Mouse (Mus musculus): Measurements from ENCODE around the gene Wdr64. TPM values are rescaled to one million over a fixed set of nuclear protein-coding genes. Genes with fewer than 3 reads are reported as not detected.

The Wdr64 gene
- not detected in 2 replicates for polyA plus RNA-seq (2015; fragmentation: Nextera tagmentation; extraction: Ambion mirVana)

- Histone ChIP-seq H3K4me3 (replicated peaks; ENCODE audit: low read depth, low read length) (no peak within 1 kb of the TSS), H3K4me2 (ENCODE audit: low read length) (no peak within 1 kb of the TSS), H3K27me3 (ENCODE audit: insufficient read depth, low read length) (no peaks in the 10 kb centered on the region), H3K27ac (no peak within 1 kb of the TSS), H3K9me3 (replicated peaks; ENCODE audit: low read length) (no peaks in the 10 kb centered on the region), H3K36me3 (ENCODE audit: insufficient read depth, low read length) (no peaks in the 10 kb centered on the region), H3K9ac (ENCODE audit: low read depth, low read length) (no peak within 1 kb of the TSS), H3K4me1 (replicated peaks; ENCODE audit: insufficient read depth, low read length) (no peaks in the 10 kb centered on the region)
- TF ChIP-seq CTCF (IDR thresholded peaks at IDR 0.05; ENCODE audit: low read depth), result no peak
- WGBS, result 93% methylated on average over 1 of the region's 1 CpGs
- ATAC-seq (replicated peaks; ENCODE audit: low FRiP score, low read depth), result no peak
- no peak for DNase-seq (ENCODE audit: low spot score)
Observed at GRCm38 (mm10) chr1:175698293-175698692, at the start of gene Wdr64. TSS of gene Wdr64 (plus strand) at chr1:175698593.

- H3K9ac ChIP-seq (ENCODE audit: low read depth, low read length), result no peak overlapping the region
- H3K9me3 ChIP-seq (replicated peaks; ENCODE audit: low read length), result no peaks in the 10 kb centered on the region
- no peak overlapping the region for H3K4me2 ChIP-seq (ENCODE audit: low read length)
- no peaks in the 10 kb centered on the region for H3K27me3 ChIP-seq (ENCODE audit: insufficient read depth, low read length)
- H3K36me3 ChIP-seq (ENCODE audit: insufficient read depth, low read length), result no peaks in the 10 kb centered on the region
- H3K27ac ChIP-seq, result no peak overlapping the region
- DNase-seq (ENCODE audit: low spot score), result no peak
- no peaks in the 10 kb centered on the region for H3K4me1 ChIP-seq (replicated peaks; ENCODE audit: insufficient read depth, low read length)
- ATAC-seq (replicated peaks; ENCODE audit: low FRiP score, low read depth), result no peak
- no peak overlapping the region for H3K4me3 ChIP-seq (replicated peaks; ENCODE audit: low read depth, low read length)
- TF ChIP-seq CTCF (IDR thresholded peaks at IDR 0.05; ENCODE audit: low read depth), result no peak
- 92% methylated on average over 4 of the region's 4 CpGs for WGBS
Observed at GRCm38 (mm10) chr1:175648615-175649014, 49.8 kb upstream of the Wdr64 start.

DNA sequence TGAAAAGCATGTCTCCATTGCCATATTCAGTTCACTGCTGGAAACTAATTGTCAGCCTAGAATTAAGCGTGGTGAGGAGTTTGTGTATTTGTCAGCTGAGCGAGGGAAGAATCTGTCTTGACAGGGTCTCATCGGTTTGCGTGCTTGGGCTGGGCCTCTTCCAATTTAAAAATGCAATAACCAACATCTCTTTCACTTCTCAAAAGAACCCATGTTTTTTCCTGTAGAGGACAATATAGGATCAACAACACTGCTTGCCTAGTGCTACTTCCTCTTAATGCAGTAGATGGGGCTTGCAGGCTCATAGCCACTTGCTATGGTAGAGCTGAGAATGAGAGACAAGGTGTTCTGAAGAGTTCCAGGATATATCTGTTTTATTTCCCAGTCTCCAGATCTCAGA lies 38.5 kb upstream of the Wdr64 start:
- Histone ChIP-seq H3K27ac (no peak overlapping the region), H3K36me3 (ENCODE audit: insufficient read depth, low read length) (no peaks in the 10 kb centered on the region), H3K9ac (ENCODE audit: low read depth, low read length) (no peak overlapping the region), H3K4me2 (ENCODE audit: low read length) (no peak overlapping the region), H3K4me3 (replicated peaks; ENCODE audit: low read depth, low read length) (no peak overlapping the region), H3K9me3 (replicated peaks; ENCODE audit: low read length) (no peaks in the 10 kb centered on the region), H3K27me3 (ENCODE audit: insufficient read depth, low read length) (no peaks in the 10 kb centered on the region), H3K4me1 (replicated peaks; ENCODE audit: insufficient read depth, low read length) (no peaks in the 10 kb centered on the region)
- 91% methylated on average over 4 of the region's 4 CpGs for WGBS
- no peak for TF ChIP-seq CTCF (IDR thresholded peaks at IDR 0.05; ENCODE audit: low read depth)
- DNase-seq (ENCODE audit: low spot score) (no peak), ATAC-seq (replicated peaks; ENCODE audit: low FRiP score, low read depth) (no peak)

GRCm38 (mm10) chr1:175668666-175669405 lies 29.6 kb upstream of the Wdr64 start:
- H3K36me3 ChIP-seq (ENCODE audit: insufficient read depth, low read length), result no peaks in the 10 kb centered on the region
- no peak overlapping the region for H3K4me3 ChIP-seq (replicated peaks; ENCODE audit: low read depth, low read length)
- ATAC-seq (replicated peaks; ENCODE audit: low FRiP score, low read depth) (0 out of 2 replicates have a peak, but pooled peaks have one; percentile 65), DNase-seq (ENCODE audit: low spot score) (peak; percentile 54)
- no peaks in the 10 kb centered on the region for H3K27me3 ChIP-seq (ENCODE audit: insufficient read depth, low read length)
- no peaks in the 10 kb centered on the region for H3K4me1 ChIP-seq (replicated peaks; ENCODE audit: insufficient read depth, low read length)
- H3K9me3 ChIP-seq (replicated peaks; ENCODE audit: low read length), result no peaks in the 10 kb centered on the region
- peak; percentile 79 for TF ChIP-seq CTCF (IDR thresholded peaks at IDR 0.05; ENCODE audit: low read depth)
- H3K9ac ChIP-seq (ENCODE audit: low read depth, low read length), result no peak overlapping the region
- no peak overlapping the region for H3K27ac ChIP-seq
- H3K4me2 ChIP-seq (ENCODE audit: low read length), result no peak overlapping the region
- WGBS, result 70% methylated on average over 5 of the region's 5 CpGs

DNA sequence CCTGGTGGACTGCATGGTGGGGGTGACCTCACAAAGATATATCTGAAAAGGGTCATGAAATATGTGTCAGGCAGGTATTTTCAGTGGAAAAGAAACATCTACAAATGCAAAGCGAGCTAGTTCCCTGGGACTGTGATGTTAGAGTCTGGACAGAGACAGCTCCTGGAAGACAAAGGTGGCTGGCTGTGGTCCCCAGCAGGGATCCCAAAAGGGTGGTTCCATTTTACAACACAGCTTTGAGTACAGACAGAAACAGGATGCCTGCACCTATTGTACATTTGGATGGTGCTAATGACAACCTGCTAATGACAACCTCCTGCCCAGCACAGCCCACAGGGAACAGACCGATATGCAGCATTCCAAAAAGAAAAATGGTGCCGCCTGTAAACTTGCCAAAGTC lies 28.9 kb upstream of the Wdr64 start:
- 94% methylated on average over 3 of the region's 3 CpGs for WGBS
- no peaks in the 10 kb centered on the region for H3K9me3 ChIP-seq (replicated peaks; ENCODE audit: low read length)

GRCm38 (mm10) chr1:175670042-175670441 lies 28.4 kb upstream of the Wdr64 start:
- H3K27me3 ChIP-seq (ENCODE audit: insufficient read depth, low read length), result no peaks in the 10 kb centered on the region
- no peak for TF ChIP-seq CTCF (IDR thresholded peaks at IDR 0.05; ENCODE audit: low read depth)

More for the DNA sequence above, 28.9 kb upstream of the Wdr64 start:
- no peak for ATAC-seq (replicated peaks; ENCODE audit: low FRiP score, low read depth)
- Histone ChIP-seq H3K4me3 (replicated peaks; ENCODE audit: low read depth, low read length) (no peak overlapping the region), H3K4me2 (ENCODE audit: low read length) (no peak overlapping the region), H3K36me3 (ENCODE audit: insufficient read depth, low read length) (no peaks in the 10 kb centered on the region), H3K27ac (no peak overlapping the region), H3K4me1 (replicated peaks; ENCODE audit: insufficient read depth, low read length) (no peaks in the 10 kb centered on the region), H3K27me3 (ENCODE audit: insufficient read depth, low read length) (no peaks in the 10 kb centered on the region), H3K9ac (ENCODE audit: low read depth, low read length) (no peak overlapping the region)
- no peak for TF ChIP-seq CTCF (IDR thresholded peaks at IDR 0.05; ENCODE audit: low read depth)
- no peak for DNase-seq (ENCODE audit: low spot score)

More at GRCm38 (mm10) chr1:175670042-175670441, 28.4 kb upstream of the Wdr64 start:
- H3K36me3 ChIP-seq (ENCODE audit: insufficient read depth, low read length), result no peaks in the 10 kb centered on the region
- no peak overlapping the region for H3K4me3 ChIP-seq (replicated peaks; ENCODE audit: low read depth, low read length)
- no peaks in the 10 kb centered on the region for H3K4me1 ChIP-seq (replicated peaks; ENCODE audit: insufficient read depth, low read length)
- H3K4me2 ChIP-seq (ENCODE audit: low read length), result no peak overlapping the region
- H3K9me3 ChIP-seq (replicated peaks; ENCODE audit: low read length), result no peaks in the 10 kb centered on the region
- no peak overlapping the region for H3K9ac ChIP-seq (ENCODE audit: low read depth, low read length)
- DNase-seq (ENCODE audit: low spot score), result no peak
- ATAC-seq (replicated peaks; ENCODE audit: low FRiP score, low read depth), result no peak
- no peak overlapping the region for H3K27ac ChIP-seq
- WGBS, result 81% methylated on average over 7 of the region's 7 CpGs
